Mouse (Mus musculus): ENCODE results near the gene Slc44a2.
"Not testable (repeated sequence)": the region's sequence is repeated elsewhere in the genome, so short reads cannot be mapped to it uniquely, and the experiment has no call there.

Gene Slc44a2

DNA sequence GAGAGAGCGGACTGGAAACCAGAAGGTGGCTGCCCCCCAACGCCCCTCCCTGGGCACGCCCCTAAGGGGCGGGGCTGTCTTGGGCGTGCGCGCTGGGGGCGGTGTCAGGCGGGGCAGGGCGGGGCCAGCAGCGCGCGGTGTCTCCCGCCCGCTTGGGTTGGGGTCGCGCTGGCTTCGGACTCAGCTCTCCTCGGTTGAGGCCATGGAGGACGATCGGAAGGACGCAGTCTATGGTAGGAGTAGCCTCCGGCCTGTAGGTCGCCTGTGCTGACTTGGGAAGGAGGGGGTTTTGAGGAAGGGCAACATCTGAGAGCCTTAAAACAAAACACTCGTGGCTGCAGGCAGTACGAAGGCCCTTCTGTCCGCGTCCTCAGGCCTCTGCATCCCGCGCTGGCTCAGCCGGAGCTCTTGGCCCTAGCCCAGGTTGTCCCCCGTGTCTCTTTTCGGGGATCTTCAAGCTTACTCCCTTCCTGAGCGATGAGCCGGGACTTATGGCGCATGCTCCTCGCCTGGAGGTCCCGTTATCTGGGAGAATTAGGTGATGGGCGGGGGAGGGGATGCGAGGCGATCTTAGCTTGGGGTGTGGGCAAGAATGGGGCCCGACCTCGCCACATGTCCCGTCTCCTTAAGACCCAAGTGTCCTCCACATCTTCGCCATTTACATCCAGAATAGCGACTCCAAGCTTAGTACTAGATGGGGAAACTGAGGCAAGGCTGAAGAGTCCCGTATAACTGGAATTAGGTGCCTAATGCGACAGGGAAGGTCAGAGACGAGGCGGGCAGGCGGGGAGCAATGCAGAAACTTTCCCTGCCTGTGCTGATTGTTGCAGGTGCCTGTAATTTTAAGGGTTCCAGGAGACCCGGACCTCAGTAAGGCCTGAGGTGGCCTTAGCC is at the start of gene Slc44a2:
TSS of gene Slc44a2 (plus strand) at position 80 of the 894 bp plus-strand sequence.
- DNase-seq (ENCODE audit: low spot score) = peak; percentile 87

GRCm38 (mm10) chr9:21272391-21272790 is 48.1 kb upstream of the Slc44a2 start:
- no peak for DNase-seq (ENCODE audit: low spot score)

DNA sequence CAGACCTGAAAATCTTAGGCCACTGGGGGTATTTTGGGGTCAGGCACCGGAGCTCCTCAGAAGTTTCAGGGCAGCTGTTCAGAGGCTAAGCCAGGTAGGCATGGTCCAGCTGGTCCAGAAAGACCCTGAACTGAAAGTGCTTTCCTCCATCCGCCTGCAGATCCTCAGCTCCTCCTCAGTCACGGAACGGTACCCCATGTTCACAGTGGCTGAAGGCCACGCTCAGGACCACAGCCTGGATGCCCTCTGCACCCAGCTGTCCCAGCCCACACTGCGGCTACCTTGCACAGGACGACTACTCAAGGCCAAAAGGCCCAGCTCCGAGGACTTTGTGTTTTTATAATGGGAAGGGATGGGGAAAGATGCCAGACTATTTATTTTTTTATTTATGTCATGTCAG is 47.4 kb upstream of the Slc44a2 start:
- DNase-seq (ENCODE audit: low spot score) = no peak

- DNase-seq (ENCODE audit: low spot score) = no peak
Measured at GRCm38 (mm10) chr9:21273520-21274228, 46.8 kb upstream of the Slc44a2 start.

- DNase-seq (ENCODE audit: low spot score) = no peak
Measured at GRCm38 (mm10) chr9:21274336-21274735, 46.2 kb upstream of the Slc44a2 start.

DNA sequence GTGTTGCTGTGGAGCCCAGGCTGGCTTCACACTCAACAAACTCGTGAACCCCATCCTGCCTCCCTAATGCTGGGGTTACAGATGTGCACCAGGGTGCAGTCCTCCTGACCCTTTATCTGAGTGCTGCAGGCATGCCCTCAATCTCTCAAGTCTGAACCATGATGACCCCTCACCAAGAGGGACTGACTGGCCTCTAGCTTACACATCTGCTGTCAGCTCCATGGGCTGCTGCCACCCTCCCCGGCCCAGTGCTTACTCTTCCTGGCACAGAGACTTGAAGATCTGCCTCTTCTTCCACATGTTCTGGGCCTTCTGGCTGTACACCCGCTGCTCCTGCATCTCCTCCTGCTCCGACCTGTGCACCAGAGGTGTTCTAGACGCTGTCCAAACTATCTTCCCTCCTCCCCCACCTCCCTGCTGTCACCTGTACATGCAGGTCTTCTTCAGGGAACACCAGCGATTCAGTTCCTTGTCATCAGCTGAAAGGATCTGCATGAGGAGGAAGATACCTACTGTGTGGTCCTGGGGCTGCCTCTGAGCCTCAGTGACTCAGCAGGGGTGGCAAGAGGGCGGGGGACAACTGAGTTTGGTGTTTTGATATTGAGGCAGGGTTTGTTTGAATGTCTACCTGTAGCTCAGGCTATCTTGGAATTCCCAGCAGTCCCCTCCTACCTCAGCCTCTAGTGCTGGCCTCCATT is 45.3 kb upstream of the Slc44a2 start:
- DNase-seq (ENCODE audit: low spot score) = no peak

DNA sequence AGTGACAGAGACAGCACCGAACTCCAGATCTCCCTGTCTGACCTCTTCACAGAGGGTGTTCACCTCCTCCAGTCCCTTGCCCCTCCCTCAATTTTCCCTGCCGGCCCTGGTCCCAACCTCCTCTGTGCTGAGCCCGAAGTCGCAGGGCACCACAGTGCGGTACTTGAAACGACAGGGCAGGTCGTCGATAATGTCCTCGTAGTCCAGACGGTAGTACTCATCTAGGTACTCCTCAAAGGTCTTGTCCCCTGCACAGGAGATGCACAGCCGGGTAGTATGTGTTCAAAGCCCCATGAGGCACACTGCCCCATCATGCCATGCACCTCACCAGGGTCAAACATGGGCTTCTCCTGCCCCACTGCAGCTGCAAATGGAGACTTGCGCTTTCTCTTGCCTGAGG is 44.8 kb upstream of the Slc44a2 start:
- DNase-seq (ENCODE audit: low spot score) = no peak

DNA sequence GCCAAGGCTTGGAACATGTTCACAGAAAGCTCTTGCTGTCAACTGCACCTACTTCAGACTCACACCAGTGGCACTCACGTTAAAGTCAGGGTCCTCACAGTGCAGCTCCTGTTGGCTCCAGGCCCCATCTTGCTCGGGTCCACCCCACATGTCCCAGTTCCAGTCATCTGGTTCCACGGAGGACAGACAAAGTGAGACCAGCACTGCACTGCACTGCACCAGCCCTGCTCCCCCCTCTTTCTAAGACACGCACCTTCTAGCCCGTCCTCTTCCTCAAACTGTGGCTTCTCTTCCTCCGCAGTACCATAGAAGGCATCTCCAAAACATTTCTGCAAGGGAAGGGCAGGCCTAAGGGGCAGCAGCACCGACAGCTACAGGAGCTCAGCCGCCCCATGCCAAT is 44.2 kb upstream of the Slc44a2 start:
- DNase-seq (ENCODE audit: low spot score) = no peak

- DNase-seq (ENCODE audit: low spot score) = no peak
Measured at GRCm38 (mm10) chr9:21277776-21278175, 42.7 kb upstream of the Slc44a2 start.

DNA sequence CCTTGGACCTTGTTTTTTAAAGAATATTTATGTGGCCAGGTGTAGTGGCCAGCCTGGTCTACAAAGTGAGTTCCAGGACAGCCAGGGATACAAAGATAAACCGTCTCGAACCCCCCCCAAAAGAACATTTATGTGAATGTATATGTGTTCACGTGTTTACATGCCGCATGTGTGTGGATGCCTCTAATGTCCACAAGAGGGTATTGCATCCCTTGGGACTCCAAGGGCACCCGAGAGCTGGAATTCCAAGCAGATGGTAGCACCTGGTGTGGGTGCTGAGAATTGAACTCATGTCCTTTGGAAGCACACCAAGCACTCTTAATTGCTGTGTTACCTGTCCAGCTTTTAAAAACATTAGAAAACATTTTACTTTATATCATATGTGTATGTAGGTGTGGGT is 36.9 kb upstream of the Slc44a2 start:
- DNase-seq (ENCODE audit: low spot score) = no peak

DNA sequence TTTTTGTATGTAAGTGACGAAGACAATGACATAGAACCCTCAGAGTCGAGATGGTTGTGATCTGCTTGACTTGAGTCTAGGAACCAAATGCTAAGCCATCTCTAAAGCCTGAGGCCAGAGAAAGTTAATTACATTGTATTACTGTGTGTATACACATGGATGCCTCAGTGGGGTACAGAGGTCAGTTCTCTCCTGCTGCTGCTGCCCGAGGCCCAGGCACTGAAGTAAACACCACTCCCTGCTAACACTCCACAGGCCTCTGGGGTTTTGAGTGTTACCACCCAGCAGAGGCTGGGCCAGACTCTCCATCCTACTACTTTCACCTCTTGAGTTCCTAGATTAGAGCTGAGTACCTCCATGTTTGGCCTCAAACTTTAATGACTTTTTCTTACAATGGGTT is 36.5 kb upstream of the Slc44a2 start:
- DNase-seq (ENCODE audit: low spot score) = no peak

DNA sequence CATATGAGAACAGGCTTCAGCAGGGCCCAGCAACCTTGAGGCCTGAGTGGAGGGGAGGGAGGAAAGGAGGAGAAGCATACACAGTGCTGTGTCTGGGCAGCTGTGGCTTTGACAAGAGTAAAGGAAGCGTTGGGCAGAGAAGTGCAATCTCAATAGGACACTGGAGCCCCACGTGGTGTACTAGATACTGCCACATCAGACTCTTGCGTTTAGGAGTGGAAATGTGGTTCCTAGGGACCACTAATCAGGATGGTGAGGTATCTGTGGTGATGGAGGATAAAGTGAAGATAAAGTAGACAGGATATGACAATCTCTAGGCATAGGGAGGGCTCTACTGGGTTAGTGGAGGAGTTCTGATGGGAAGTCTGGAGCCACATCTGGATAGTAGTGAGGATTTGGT is 33.7 kb upstream of the Slc44a2 start:
- DNase-seq (ENCODE audit: low spot score) = no peak

DNA sequence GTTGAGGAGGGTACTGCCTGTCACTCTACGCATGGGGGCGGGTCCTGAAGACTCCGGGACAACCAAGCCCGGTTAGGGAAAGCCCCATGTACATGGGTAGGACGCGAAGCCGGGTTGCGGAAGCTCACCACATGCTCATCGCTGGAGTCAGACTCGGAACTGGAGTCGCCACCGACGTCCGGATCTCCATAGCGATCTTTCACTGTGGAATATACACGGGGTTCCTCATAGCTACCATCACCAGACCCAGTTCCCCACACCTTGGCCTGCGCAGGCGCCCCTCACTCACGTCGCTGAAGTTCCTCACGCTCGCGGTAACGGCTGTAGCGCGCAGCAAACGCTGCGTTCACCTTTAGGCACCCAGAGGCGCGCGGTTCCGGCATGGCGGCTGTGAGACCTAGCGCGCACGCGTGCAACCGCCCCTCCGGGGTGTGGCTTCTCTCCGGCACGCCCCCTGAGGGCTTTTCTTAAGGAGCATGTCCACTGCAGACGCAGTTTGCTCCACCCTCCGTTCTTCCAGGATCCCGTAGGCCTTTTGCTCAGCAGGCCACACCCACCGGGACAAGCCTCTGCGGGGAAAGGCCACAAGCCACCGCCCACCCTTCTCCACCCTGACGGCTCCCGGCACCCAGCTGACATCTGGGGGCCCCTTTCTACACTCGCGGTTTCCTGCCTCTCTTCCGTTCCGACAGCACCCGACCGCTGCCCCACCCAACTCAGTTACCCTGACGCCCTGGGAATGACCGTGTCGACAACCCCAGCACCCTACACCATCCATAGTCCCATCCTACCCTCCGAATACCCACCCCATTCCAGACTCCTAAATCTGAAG is 32.7 kb upstream of the Slc44a2 start, which contains the start of gene Kri1:
TSS of gene Kri1 (minus strand) at position 399 of the 832 bp plus-strand sequence.
- DNase-seq (ENCODE audit: low spot score) = peak; percentile 98

- DNase-seq (ENCODE audit: low spot score) = no peak
Measured at GRCm38 (mm10) chr9:21288404-21289336, 31.8 kb upstream of the Slc44a2 start.

DNA sequence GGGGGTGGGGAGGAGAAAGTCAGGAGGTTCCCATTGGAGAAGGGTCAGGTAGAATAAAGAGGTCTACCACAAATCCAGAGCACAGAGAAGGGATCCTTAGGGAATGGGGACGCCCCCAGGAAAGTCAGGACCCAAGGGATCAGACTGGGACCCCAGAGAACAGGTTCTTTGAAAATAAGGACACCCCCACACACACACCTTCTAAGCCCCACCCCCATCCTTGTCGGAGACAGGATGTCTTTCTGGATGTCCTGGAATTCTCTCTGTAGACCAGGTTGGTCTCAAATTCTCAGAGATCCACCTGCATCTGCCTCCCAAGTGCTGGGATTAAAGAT is 31.2 kb upstream of the Slc44a2 start:
- DNase-seq (ENCODE audit: low spot score) = no peak

DNA sequence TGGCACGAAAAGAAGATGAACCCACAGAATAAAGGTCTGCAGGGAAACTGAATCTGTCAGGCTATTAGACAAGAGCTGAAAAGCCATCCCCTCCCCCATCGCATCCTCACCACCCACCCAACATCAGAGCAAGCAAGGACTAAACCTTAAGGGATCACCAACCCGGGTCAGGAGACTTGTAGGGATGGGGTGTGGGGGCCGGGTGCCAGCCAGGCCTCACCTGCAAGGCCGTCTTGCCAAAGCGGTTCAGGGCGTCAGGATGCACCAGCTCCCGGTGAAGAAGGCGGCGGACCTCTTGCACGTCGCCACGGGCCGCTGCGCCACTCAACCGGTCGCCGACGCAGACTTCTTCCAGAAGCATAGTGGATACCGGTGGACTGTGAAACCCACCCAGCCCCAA is 29.9 kb upstream of the Slc44a2 start:
- no peak for DNase-seq (ENCODE audit: low spot score)

GRCm38 (mm10) chr9:21291022-21291787 is 29.3 kb upstream of the Slc44a2 start, which contains the start of gene Cdkn2d:
Cdkn2d (minus strand) TSS chr9:21291407.
- peak; percentile 100 for DNase-seq (ENCODE audit: low spot score)

- DNase-seq (ENCODE audit: low spot score) = not testable (repeated sequence)
Measured at GRCm38 (mm10) chr9:21291868-21292267, 28.6 kb upstream of the Slc44a2 start.

- no peak for DNase-seq (ENCODE audit: low spot score)
Measured at GRCm38 (mm10) chr9:21292271-21292670, 28.2 kb upstream of the Slc44a2 start.

DNA sequence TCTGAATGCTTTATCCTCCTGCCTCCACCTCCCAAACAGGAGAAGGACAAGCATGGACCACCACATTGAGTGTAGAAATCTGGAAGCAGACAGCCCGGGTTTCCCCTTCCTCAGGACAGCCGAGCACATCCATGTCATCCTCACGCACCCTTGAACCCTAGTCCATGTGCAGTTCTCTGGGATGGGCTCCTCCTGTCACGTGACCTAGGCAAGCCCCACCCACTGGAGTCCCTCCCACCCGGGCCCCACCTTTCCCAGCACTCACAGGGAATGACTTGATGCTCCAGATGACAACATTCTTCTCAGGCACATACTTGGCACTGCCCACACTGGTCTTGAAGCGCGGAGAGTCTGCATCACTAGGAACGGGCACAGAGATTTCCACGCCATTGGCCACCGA is 21.5 kb upstream of the Slc44a2 start:
- no peak for DNase-seq (ENCODE audit: low spot score)

Data from embryo, embryonic 10 days (tissue).